Mouse (Mus musculus) fibroblast of lung, adult 2 months (primary cell): ENCODE results near the gene Myef2.
"Not testable (repeated sequence)": the region's sequence is repeated elsewhere in the genome, so short reads cannot be mapped to it uniquely, and the experiment has no call there.

ENCODE experiments used
- DNase-seq: peaks from one replicate; pipeline ENCODE4 v3.0.0-alpha.2; 2011; ENCODE audit warnings: low read depth

Myef2 gene

GRCm38 (mm10) chr2:125123477-125123852 lies at the start of gene Myef2:
Myef2 (minus strand) TSS chr2:125123661.
- DNase-seq = no peak

- no peak for DNase-seq
These were observed 38.6 kb upstream of the Myef2 start for GRCm38 (mm10) chr2:125162012-125162470.

- no peak for DNase-seq
These were observed 32.0 kb upstream of the Myef2 start for GRCm38 (mm10) chr2:125155504-125155903.

- DNase-seq = no peak
These were observed 30.8 kb upstream of the Myef2 start for GRCm38 (mm10) chr2:125154294-125154693.

GRCm38 (mm10) chr2:125152388-125152787 lies 28.9 kb upstream of the Myef2 start, which contains the start of gene Slc12a1:
Slc12a1 (plus strand) TSS chr2:125152505.
- DNase-seq = no peak

- no peak for DNase-seq
These were observed 18.9 kb upstream of the Myef2 start for GRCm38 (mm10) chr2:125142336-125142735.

GRCm38 (mm10) chr2:125136846-125137245 lies 13.4 kb upstream of the Myef2 start:
- no peak for DNase-seq

- DNase-seq = no peak
These were observed 12.7 kb upstream of the Myef2 start, which contains the start of gene Ctxn2 for GRCm38 (mm10) chr2:125135903-125136811. Ctxn2 (plus strand) TSS chr2:125136692.

GRCm38 (mm10) chr2:125134113-125134512 lies 10.7 kb upstream of the Myef2 start:
- no peak for DNase-seq

- no peak for DNase-seq
These were observed 3.3 kb upstream of the Myef2 start for GRCm38 (mm10) chr2:125126792-125127191.

GRCm38 (mm10) chr2:125125824-125126223 lies 2.4 kb upstream of the Myef2 start:
- DNase-seq = no peak

GRCm38 (mm10) chr2:125122624-125123476 lies 611 bp downstream of the Myef2 start:
- no peak for DNase-seq

- DNase-seq = no peak
These were observed 1.2 kb downstream of the Myef2 start for GRCm38 (mm10) chr2:125122288-125122623.

- DNase-seq = no peak
These were observed 3.9 kb downstream of the Myef2 start for GRCm38 (mm10) chr2:125119381-125120110.

GRCm38 (mm10) chr2:125106536-125106935 lies 16.9 kb downstream of the Myef2 start:
- DNase-seq = not testable (repeated sequence)

GRCm38 (mm10) chr2:125104491-125104890 lies 19.0 kb downstream of the Myef2 start:
- not testable (repeated sequence) for DNase-seq

- not testable (repeated sequence) for DNase-seq
These were observed 31.3 kb downstream of the Myef2 start for GRCm38 (mm10) chr2:125092123-125092522.

GRCm38 (mm10) chr2:125088757-125089156 lies 34.7 kb downstream of the Myef2 start:
- DNase-seq = no peak

- DNase-seq = no peak
These were observed 39.6 kb downstream of the Myef2 start for GRCm38 (mm10) chr2:125083879-125084278.

- no peak for DNase-seq
These were observed 50.2 kb downstream of the Myef2 start for GRCm38 (mm10) chr2:125073056-125073780.

GRCm38 (mm10) chr2:125068696-125069095 lies 54.8 kb downstream of the Myef2 start:
- no peak for DNase-seq
